Mouse (Mus musculus): ENCODE data around the gene Atg9a.

Gene Atg9a

GRCm38 (mm10) chr1:75168472-75169464 lies 23.2 kb downstream of the Atg9a start, which contains the start of gene Zfand2b:
Gene Zfand2b, plus strand, starts transcription at chr1:75168646.
- DNase-seq (ENCODE audit: low read depth, low spot score), result peak; percentile 98

- no peak for DNase-seq (ENCODE audit: low read depth, low spot score)
Observed at GRCm38 (mm10) chr1:75168093-75168471, 23.9 kb downstream of the Atg9a start.

- DNase-seq (ENCODE audit: low read depth, low spot score), result no peak
Observed at GRCm38 (mm10) chr1:75160256-75160617, 31.8 kb downstream of the Atg9a start.

- no peak for DNase-seq (ENCODE audit: low read depth, low spot score)
Observed at GRCm38 (mm10) chr1:75159540-75160255, 32.3 kb downstream of the Atg9a start.

GRCm38 (mm10) chr1:75158990-75159389 lies 33.0 kb downstream of the Atg9a start:
- DNase-seq (ENCODE audit: low read depth, low spot score), result no peak

GRCm38 (mm10) chr1:75155837-75156236 lies 36.2 kb downstream of the Atg9a start:
- no peak for DNase-seq (ENCODE audit: low read depth, low spot score)

- no peak for DNase-seq (ENCODE audit: low read depth, low spot score)
Observed at GRCm38 (mm10) chr1:75148727-75149126, 43.3 kb downstream of the Atg9a start.

- no peak for DNase-seq (ENCODE audit: low read depth, low spot score)
Observed at GRCm38 (mm10) chr1:75147411-75148135, 44.4 kb downstream of the Atg9a start.

GRCm38 (mm10) chr1:75145589-75145988 lies 46.4 kb downstream of the Atg9a start:
- DNase-seq (ENCODE audit: low read depth, low spot score), result no peak

- peak; percentile 93 for DNase-seq (ENCODE audit: low read depth, low spot score)
Observed at GRCm38 (mm10) chr1:75142301-75143261, 49.4 kb downstream of the Atg9a start, which contains the start of the genes Cnppd1 and Retreg2. Gene Cnppd1, minus strand, starts transcription at chr1:75142711. Gene Retreg2, plus strand, starts transcription at chr1:75142778.

GRCm38 (mm10) chr1:75141486-75142190 lies 50.4 kb downstream of the Atg9a start:
- peak; percentile 50 for DNase-seq (ENCODE audit: low read depth, low spot score)

GRCm38 (mm10) chr1:75140601-75141190 lies 51.3 kb downstream of the Atg9a start:
- DNase-seq (ENCODE audit: low read depth, low spot score), result no peak

GRCm38 (mm10) chr1:75138448-75138847 lies 53.5 kb downstream of the Atg9a start:
- no peak for DNase-seq (ENCODE audit: low read depth, low spot score)

- no peak for DNase-seq (ENCODE audit: low read depth, low spot score)
Observed at GRCm38 (mm10) chr1:75136730-75137129, 55.3 kb downstream of the Atg9a start.

- DNase-seq (ENCODE audit: low read depth, low spot score), result no peak
Observed at GRCm38 (mm10) chr1:75136293-75136692, 55.7 kb downstream of the Atg9a start.

- no peak for DNase-seq (ENCODE audit: low read depth, low spot score)
Observed at GRCm38 (mm10) chr1:75133421-75134207, 58.4 kb downstream of the Atg9a start, which contains the start of gene Slc23a3. Gene Slc23a3, minus strand, starts transcription at chr1:75133890.

Data from R1 (cell line).